Mouse (Mus musculus) heart, postnatal 0 days (tissue): ENCODE measurements at regions not wholly inside any gene's neighbourhood (a gene's known extent, or its start where the extent isn't known, plus 50 kb on each side); places are given as distances from the start of the nearest gene placed in this dataset.
A peak's percentile ranks its signal among the peaks of the same experiment; 100 is the strongest.

Experiments
- ATAC-seq: fragments of 200-750 bp; cut with Nextera tagmentation; 2 replicates; pipeline ENCODE4 v1.8.0; 2017; ENCODE audit warnings: low read depth, moderate number of reproducible peaks, moderate library complexity; ENCODE audit not compliant: insufficient read depth
- DNase-seq: peaks from one replicate; pipeline ENCODE4 v3.0.0-alpha.2; 2016; ENCODE audit warnings: low spot score
- H3K27ac ChIP-seq: fragments of 300-500 bp; sonication (generic); 2 replicates; pipeline ENCODE4 v1.5.1; 2014; ENCODE audit warnings: low read depth, mild to moderate bottlenecking
- H3K27me3 ChIP-seq: fragments of 300-500 bp; sonication (generic); 2 replicates; pipeline ENCODE4 v1.6.1; 2014; ENCODE audit warnings: low read length, mixed read lengths; ENCODE audit not compliant: control insufficient read depth, insufficient read depth
- H3K36me3 ChIP-seq: fragments of 300-500 bp; sonication (generic); replicated peaks from 2 replicates; pipeline ENCODE4 v1.6.1; 2014; ENCODE audit warnings: low read length, mixed read lengths; ENCODE audit not compliant: control insufficient read depth, insufficient read depth
- H3K4me1 ChIP-seq: fragments of 300-500 bp; sonication (generic); 2 replicates; pipeline ENCODE4 v1.6.1; 2014; ENCODE audit warnings: antibody characterized with exemption; ENCODE audit not compliant: control insufficient read depth, insufficient read depth
- H3K4me2 ChIP-seq: fragments of 300-500 bp; sonication (generic); 2 replicates; pipeline ENCODE4 v1.6.1; 2014; ENCODE audit warnings: low read depth, mild to moderate bottlenecking, low read length, moderate library complexity
- H3K4me3 ChIP-seq: fragments of 300-500 bp; sonication (generic); 2 replicates; pipeline ENCODE4 v1.5.1; 2014; ENCODE audit warnings: low read depth, low read length
- H3K9ac ChIP-seq: fragments of 300-500 bp; sonication (generic); replicated peaks from 2 replicates; pipeline ENCODE4 v1.6.1; 2014; ENCODE audit warnings: low read depth, low read length, mixed read lengths
- H3K9me3 ChIP-seq: fragments of 300-500 bp; sonication (generic); replicated peaks from 2 replicates; pipeline ENCODE4 v1.6.1; 2016; ENCODE audit warnings: low read length; ENCODE audit not compliant: control insufficient read depth
- CTCF ChIP-seq: IDR thresholded peaks from 2 replicates; pipeline ENCODE4 v1.5.1; 2016; ENCODE audit warnings: antibody characterized with exemption, control low read depth, low read depth
- EP300 ChIP-seq: IDR thresholded peaks from 2 replicates; pipeline ENCODE4 v1.6.1; 2016; ENCODE audit warnings: antibody characterized with exemption, low read depth
- WGBS: fragments of 180-500 bp; shearing (Covaris S2); extraction: QIAGEN DNeasy Blood & Tissue Kit; methylation state at CpG from one replicate; pipeline ENCODE4 v1.1.7; 2014; 5-methylcytosine and 5-hydroxymethylcytosine counted together

DNA sequence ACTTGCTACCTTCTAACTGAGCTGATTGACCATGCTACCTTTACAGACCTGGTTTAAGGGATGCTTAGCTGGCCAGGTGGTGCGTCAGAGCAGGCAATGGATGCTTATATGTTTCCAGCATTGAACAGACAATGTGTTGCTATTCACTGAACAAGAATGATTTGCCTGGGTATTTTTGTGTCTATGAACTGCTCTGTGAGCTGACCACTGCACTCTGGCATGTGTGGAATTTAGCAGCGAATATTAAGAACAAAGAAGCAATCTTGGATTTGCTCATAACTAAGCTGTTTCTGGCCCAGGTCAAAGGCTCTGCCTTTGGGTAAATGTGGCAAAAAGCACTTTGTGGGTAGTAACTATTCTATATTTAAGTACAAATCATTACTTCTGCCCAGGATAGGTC, 58.3 kb upstream of the Ccdc39 start:
- 40% methylated on average over 2 of the region's 2 CpGs for WGBS
- TF ChIP-seq EP300 = no peak
- TF ChIP-seq CTCF = no peak
- H3K4me1 ChIP-seq = no peaks in the 10 kb centered on the region
- no peak overlapping the region for H3K4me3 ChIP-seq
- no peaks in the 10 kb centered on the region for H3K9me3 ChIP-seq
- H3K27ac ChIP-seq = no peak overlapping the region
- H3K27me3 ChIP-seq = no peaks in the 10 kb centered on the region
- DNase-seq (no peak), ATAC-seq (no peak)
- H3K36me3 ChIP-seq = no peaks in the 10 kb centered on the region
- no peak overlapping the region for H3K9ac ChIP-seq
- H3K4me2 ChIP-seq = no peak overlapping the region

DNA sequence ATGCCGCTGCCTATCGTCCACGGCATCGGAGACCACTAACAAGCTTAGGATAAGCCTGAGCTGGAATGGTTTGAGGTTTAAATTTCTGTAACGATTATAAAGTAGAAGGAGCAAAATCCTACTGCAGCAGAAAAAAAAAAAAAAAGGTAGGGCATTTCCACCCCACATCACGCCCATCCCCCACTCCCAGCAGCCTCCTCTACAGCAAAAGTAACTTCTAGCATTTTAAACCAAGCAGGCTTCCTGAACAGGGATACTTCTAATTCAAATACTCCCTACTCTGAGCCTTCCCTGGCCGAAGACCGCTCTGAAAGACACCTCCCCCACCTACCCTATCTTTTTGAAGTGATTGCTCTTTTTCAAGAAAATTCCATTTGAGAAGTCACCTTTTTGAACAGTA, 59.2 kb upstream of the Ccdc39 start:
- no peaks in the 10 kb centered on the region for H3K36me3 ChIP-seq
- no peak for TF ChIP-seq EP300
- TF ChIP-seq CTCF = no peak
- H3K4me2 ChIP-seq = no peak overlapping the region
- H3K27ac ChIP-seq = no peak overlapping the region
- DNase-seq = no peak
- WGBS = 80% methylated on average over 8 of the region's 8 CpGs
- H3K9ac ChIP-seq = no peak overlapping the region
- H3K27me3 ChIP-seq = no peaks in the 10 kb centered on the region
- no peaks in the 10 kb centered on the region for H3K4me1 ChIP-seq
- H3K9me3 ChIP-seq = no peaks in the 10 kb centered on the region
- no peak for ATAC-seq
- no peak overlapping the region for H3K4me3 ChIP-seq

DNA sequence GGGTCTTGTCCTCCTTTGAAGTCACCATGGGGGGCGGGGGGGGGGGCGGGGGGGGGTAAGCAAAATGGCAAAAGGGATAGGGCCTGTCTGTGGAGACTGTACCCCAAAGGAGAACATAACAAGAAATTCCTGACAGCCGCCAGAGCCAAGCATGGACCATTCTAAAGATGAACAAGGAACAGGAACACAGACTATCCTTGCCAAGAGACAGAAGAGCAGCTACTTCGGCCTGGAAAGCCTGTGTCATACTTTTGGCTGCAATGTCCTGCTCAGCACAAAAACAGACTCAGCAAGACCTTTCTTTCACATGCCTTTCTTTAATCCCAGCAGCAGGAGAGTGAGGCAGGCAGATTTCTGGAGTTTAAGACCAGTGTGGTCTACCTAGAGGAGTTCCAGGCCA, 59.7 kb upstream of the Ccdc39 start:
- H3K27ac ChIP-seq = no peak overlapping the region

DNA sequence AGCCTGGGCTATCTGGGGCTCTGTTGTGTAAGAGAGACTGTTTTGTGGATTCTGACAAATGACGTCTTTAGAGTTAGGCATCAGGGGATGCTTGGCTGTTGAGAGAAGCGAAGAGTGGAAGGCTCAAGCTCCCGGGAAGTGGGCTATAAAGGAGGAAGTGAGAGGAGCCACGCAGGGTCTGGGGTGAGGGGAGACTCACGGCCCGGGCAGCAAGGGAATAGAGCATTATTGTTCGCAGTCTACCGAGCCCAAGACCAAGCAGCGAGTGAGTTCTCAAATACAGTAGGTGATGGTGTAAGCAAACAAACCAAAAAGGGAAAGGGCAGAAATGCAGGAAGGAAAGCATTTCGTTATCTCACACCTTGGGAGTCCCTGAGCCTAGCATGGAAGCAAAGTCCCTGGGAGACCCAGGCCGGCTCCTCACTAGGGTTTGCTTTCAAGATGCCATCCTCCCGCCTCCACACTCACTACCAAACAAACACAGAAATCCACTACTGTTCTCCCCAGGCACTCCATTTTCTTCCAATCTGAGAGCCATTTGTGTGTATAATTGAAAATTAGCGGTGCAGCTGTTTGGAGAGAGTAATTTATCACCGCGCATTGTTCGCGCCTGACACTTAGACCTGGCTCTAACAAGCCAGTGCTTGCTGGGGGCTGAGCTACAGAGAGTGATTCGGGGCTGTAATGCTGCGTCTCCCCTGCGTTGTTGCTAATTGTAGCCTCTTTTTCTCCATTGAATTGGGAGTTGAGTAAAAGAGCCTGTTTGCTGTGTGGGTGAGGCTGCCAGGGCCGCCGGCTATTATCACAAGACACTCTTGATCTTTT, 61.0 kb upstream of the Ccdc39 start:
- Histone ChIP-seq H3K4me1 (no peaks in the 10 kb centered on the region), H3K4me3 (no peak overlapping the region), H3K9ac (no peak overlapping the region), H3K9me3 (no peaks in the 10 kb centered on the region), H3K27me3 (no peaks in the 10 kb centered on the region), H3K36me3 (no peaks in the 10 kb centered on the region), H3K27ac (no peak overlapping the region), H3K4me2 (peak overlapping the region; percentile 21; the same call in 1 of the 2 replicates)
- no peak for DNase-seq
- WGBS = 49% methylated on average over 22 of the region's 22 CpGs
- ATAC-seq = no peak
- no peak for TF ChIP-seq CTCF
- TF ChIP-seq EP300 = no peak

More for the DNA sequence above, 59.7 kb upstream of the Ccdc39 start:
- Histone ChIP-seq H3K27me3 (no peaks in the 10 kb centered on the region), H3K4me1 (no peaks in the 10 kb centered on the region), H3K9me3 (no peaks in the 10 kb centered on the region), H3K4me3 (no peak overlapping the region), H3K36me3 (no peaks in the 10 kb centered on the region), H3K9ac (no peak overlapping the region), H3K4me2 (no peak overlapping the region)
- no peak for TF ChIP-seq CTCF
- TF ChIP-seq EP300 = no peak
- no peak for ATAC-seq
- WGBS = 52% methylated on average over 4 of the region's 4 CpGs
- DNase-seq = no peak

DNA sequence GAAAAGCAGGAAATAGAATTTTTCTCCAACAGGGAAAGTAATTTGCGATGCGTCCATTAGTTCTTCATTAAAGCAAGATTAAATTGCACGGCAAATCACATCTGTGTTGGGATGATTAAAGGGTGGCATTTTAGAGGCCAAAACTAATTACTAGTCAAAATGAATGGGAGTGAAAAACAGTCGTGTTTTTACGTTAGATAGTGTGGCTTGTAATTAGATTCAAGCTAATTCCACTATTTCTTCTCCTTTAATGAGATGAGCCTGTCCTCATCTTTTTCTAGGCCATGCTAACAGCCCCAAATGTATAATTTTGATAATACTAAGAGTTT, 61.5 kb upstream of the Ccdc39 start:
- no peak overlapping the region for H3K4me3 ChIP-seq

DNA sequence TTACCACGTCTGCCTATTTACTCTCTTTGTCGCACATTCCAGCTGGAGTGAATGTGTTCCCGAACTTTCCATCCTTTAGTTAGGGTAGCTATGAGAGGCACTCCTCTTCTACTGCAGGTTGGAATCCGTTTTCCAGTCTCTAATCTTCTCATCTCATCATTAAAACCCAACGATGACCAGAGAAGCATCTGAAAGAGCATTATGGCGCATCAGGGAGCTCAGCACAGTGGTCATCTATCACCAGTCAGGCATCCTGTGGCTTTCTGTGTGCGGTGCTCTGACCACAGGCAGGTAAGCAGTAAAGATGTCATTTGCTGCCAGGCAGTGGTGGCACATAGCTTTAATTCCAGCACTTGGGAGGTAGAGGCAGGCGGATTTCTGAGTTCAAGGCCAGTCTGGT, 63.0 kb upstream of the Ccdc39 start:
- no peak overlapping the region for H3K27ac ChIP-seq
- DNase-seq (no peak), ATAC-seq (no peak)
- WGBS = 84% methylated on average over 8 of the region's 8 CpGs
- no peak overlapping the region for H3K4me2 ChIP-seq
- no peak overlapping the region for H3K9ac ChIP-seq
- no peaks in the 10 kb centered on the region for H3K27me3 ChIP-seq
- no peaks in the 10 kb centered on the region for H3K4me1 ChIP-seq
- no peak overlapping the region for H3K4me3 ChIP-seq
- TF ChIP-seq CTCF (no peak), EP300 (no peak)
- no peaks in the 10 kb centered on the region for H3K36me3 ChIP-seq
- no peaks in the 10 kb centered on the region for H3K9me3 ChIP-seq

More for the DNA sequence above, 61.5 kb upstream of the Ccdc39 start:
- Histone ChIP-seq H3K4me2 (peak overlapping the region; percentile 21; the same call in 1 of the 2 replicates), H3K9ac (no peak overlapping the region), H3K4me1 (no peaks in the 10 kb centered on the region), H3K27ac (no peak overlapping the region), H3K9me3 (no peaks in the 10 kb centered on the region), H3K27me3 (no peaks in the 10 kb centered on the region), H3K36me3 (no peaks in the 10 kb centered on the region)
- WGBS = 64% methylated on average over 5 of the region's 5 CpGs
- TF ChIP-seq CTCF = no peak
- no peak for TF ChIP-seq EP300
- ATAC-seq (no peak), DNase-seq (no peak)
